Mouse (Mus musculus): ENCODE measurements around the gene Tprn.
"Not testable (repeated sequence)": the region's sequence is repeated elsewhere in the genome, so short reads cannot be mapped to it uniquely, and the experiment has no call there.

DNA sequence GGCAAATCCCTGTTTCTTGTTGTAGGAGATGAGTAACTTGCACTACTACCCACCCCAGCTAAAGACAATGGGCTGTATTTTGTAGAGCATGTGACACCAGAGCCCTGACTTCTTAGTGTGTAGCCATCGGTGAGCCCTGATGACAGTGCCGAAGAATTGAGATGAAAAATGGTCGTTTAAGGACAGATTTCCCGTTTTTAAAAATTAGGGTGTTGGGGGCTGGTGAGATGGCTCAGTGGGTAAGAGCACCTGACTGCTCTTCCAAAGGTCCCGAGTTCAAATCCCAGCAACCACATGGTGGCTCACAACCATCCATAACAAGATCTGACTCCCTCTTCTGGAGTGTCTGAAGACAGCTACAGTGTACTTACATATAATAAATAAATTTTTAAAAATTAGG is 5.2 kb upstream of the Tprn start:
- not testable (repeated sequence) for TF ChIP-seq POLR2A (IDR thresholded peaks at IDR 0.05; ENCODE audit: low read depth, low read length); CTCF (IDR thresholded peaks at IDR 0.05; ENCODE audit: extremely low read depth, insufficient read length, insufficient replicate concordance, low read depth, low read length)

Measured in small intestine, adult 2 months (tissue).